Mouse (Mus musculus) lung, adult 2 months (tissue): ENCODE results near the gene Tmem160. TPM values are rescaled to one million over a fixed set of nuclear protein-coding genes. Genes with fewer than 3 reads are reported as not detected.

Experiments used
- DNase-seq: peaks from one replicate; pipeline ENCODE4 v3.0.0; 2022
- H3K4me1 ChIP-seq: fragments of 200-500 bp; 2 replicates; pipeline ENCODE4 v1.6.1; 2011; ENCODE audit warnings: low read length; ENCODE audit not compliant: control insufficient read depth, insufficient read depth
- H3K4me3 ChIP-seq: fragments of 200-500 bp; replicated peaks from 2 replicates; pipeline ENCODE3; 2011; ENCODE audit warnings: low read depth, mild to moderate bottlenecking, control low read depth, low read length; ENCODE audit errors: extremely low read depth
- CTCF ChIP-seq: fragments of 200-500 bp; IDR thresholded peaks from 2 replicates; pipeline ENCODE4 v1.5.1; 2011; ENCODE audit warnings: mild to moderate bottlenecking, low read length, control low read depth; ENCODE audit not compliant: insufficient read depth
- POLR2A ChIP-seq: fragments of 200-500 bp; IDR thresholded peaks from 2 replicates; pipeline ENCODE4 v1.6.1; 2011; ENCODE audit warnings: low read depth, mild to moderate bottlenecking, control low read depth, low read length, borderline replicate concordance; ENCODE audit errors: extremely low read depth
- WGBS: fragments of 180-500 bp; shearing (Covaris S2); methylation state at CpG from one replicate; pipeline ENCODE4 v1.1.7; 2018; 5-methylcytosine and 5-hydroxymethylcytosine counted together
- polyA plus RNA-seq: library from polyadenylated mRNA; depleted of rRNA; stranded (reverse); fragments of >200 nt; gene quantifications from 2 replicates; pipeline ENCODE4 v1.2.3, GENCODE M21; 2012

Gene Tmem160
- polyA plus RNA-seq, 1 experiment: 129 TPM

DNA sequence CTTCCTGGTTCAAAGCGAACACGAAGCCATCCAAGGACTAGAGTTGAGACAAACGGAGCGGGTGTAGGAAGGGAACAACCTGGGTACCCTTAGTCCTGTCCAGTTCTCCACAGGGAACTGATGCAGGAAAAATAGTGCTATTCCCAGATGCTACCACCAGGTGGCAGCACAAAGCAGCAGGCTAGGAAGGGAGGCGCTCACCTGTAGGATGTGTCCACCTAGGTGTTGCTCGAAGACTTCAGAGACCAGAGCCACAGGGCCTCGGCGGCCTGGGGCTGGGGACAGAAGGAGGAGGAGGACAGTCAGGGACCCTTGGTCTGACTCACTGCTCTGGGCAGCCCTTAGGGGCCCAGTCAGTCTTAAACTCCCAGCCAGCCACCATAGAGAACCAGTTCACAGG is 12.6 kb downstream of the Tmem160 start:
- H3K4me1 ChIP-seq: no peaks in the 10 kb centered on the region
- TF ChIP-seq CTCF: peak; percentile 93
- TF ChIP-seq POLR2A: no peak
- WGBS: 6% methylated on average over 8 of the region's 8 CpGs

DNA sequence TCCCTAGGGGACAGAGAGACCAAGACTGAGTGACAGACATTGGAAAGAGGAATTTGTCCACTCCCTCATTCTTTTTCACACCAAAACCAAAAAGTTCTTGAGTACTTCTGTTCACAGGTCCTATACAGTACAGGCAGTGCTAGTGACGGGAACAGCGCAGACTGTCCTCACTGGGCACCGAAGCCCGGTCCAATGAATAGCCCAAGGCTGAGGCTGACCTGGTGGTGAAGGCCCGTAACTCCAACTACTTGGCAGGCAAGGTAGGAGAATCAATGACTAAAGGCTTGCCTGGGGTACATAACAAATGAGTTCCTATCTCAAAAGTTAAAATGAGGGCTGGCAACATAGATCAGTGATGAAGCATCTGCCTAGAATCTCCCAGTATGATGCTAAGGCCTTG is 13.0 kb downstream of the Tmem160 start:
- Histone ChIP-seq H3K4me1 (no peaks in the 10 kb centered on the region), H3K4me3 (no peak overlapping the region)
- no peak for TF ChIP-seq POLR2A
- no peak for TF ChIP-seq CTCF
- 89% methylated on average over 5 of the region's 5 CpGs for WGBS
- no peak for DNase-seq

More for the DNA sequence above, 12.6 kb downstream of the Tmem160 start:
- no peak overlapping the region for H3K4me3 ChIP-seq
- DNase-seq: peak; percentile 76

DNA sequence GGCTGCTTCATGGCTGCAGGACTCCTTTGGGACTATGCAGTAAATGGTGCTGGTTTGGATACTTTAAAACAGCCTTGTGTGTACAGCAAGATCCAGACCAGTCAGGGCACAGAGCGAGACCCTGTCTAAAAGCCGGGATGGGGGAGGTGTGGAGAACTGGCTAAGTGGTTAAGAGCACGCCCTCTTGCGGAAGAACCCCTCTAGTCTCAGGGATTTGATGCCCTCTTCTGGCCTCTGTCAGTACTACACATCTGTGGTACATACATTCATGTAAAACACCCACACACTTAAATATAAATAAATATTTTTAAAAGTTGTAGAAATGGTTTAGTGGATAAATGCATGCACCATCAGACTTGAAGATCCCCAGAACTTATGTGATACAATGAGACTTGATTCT is 14.0 kb downstream of the Tmem160 start:
- Histone ChIP-seq H3K4me3 (no peak overlapping the region), H3K4me1 (no peaks in the 10 kb centered on the region)
- no peak for DNase-seq
- TF ChIP-seq POLR2A (no peak), CTCF (no peak)
- WGBS: 61% methylated on average over 4 of the region's 4 CpGs

DNA sequence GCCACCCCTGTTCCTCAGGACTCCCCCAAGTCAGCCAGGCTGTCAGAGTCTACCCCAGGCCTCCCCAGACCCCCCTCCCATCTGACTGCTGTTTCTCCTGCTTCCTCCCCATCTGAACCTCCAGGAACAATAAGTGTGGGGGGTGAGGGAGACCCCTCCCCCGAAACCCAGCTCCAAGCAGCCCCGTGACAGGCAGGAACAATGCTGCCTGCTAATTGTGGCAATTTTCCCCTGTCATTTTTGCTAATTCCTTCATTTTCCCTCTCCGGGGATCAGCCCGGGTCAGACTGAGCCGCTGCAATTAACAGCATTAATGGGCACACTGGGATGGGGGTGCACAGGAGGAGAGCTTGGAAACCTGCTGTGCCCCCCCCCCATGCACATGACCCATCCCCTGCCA is 15.5 kb downstream of the Tmem160 start:
- Histone ChIP-seq H3K4me3 (no peak overlapping the region), H3K4me1 (no peaks in the 10 kb centered on the region)
- WGBS: 36% methylated on average over 5 of the region's 5 CpGs
- TF ChIP-seq POLR2A (no peak), CTCF (no peak)
- no peak for DNase-seq

DNA sequence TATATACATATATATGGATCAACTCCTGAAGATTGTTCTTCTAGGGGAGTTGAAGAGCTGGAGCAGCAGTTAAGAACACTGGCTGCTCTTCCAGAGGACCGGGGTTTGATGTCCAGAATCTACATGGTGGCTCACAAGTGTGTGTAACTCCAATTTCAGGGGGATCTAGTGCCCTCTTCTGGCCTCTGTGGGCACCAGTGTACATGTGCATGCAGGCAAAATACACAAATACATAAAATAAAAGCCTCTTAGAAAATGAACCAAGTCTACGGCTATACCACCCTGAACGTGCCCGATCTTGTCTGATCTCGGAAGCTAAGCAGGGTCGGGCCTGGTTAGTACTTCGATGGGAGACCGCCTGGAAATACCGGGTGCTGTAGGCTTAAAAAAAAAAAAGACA is 19.0 kb downstream of the Tmem160 start:
- Histone ChIP-seq H3K4me1 (no peaks in the 10 kb centered on the region), H3K4me3 (no peak overlapping the region)
- TF ChIP-seq CTCF: peak; percentile 37; the same call in 1 of the 2 replicates
- TF ChIP-seq POLR2A: no peak
- WGBS: 43% methylated on average over 9 of the region's 9 CpGs
- no peak for DNase-seq

DNA sequence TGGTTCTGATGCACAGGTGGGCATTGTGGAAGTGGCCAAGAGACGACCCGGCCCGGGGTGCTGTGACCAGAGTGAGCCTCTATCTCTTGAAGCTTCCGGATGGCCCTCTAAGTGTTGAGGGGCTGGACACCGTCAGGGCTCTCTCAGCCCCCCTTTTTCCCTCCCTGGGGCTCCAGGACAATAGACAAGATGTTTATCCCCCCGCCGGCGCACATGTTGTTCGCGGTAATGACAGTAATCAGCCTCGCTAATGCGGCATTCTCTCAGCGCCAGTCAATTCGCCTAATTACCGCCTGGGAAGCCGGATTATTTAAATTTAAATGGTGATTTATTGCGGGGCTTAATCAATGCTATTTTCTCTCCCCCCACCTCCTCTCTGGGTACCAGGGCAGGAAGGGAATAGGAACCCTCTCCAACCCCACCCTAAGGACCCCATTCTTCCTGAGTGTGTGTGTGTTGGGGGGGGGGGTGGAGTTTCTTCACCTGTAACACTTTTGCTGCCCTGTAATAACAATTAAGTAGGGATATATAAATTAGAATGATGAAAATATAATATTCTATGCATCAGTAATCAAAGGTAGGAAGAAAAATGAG is 19.6 kb downstream of the Tmem160 start:
- Histone ChIP-seq H3K4me3 (no peak overlapping the region), H3K4me1 (no peaks in the 10 kb centered on the region)
- DNase-seq: no peak
- 20% methylated on average over 17 of the region's 17 CpGs for WGBS
- TF ChIP-seq CTCF: no peak
- no peak for TF ChIP-seq POLR2A

DNA sequence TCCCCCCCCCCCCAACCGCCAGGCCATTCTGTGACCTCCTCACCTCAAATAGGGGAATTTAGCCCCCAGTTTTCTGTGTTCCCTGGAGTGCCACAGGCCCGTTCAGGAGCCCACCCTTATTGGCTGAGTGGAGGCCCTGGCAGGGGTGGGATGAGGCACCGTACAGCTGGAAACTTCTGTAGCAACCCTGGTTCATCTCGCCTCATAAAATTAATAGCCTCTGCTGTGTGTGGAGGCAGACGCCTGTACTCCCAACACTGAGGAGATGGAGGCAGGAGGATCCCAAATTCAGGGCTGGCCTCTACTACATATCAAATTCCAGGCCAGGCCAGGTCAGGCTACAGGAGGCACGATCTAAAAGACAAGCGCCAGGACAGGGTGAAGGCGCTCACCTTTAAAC is 21.3 kb downstream of the Tmem160 start:
- Histone ChIP-seq H3K4me1 (no peaks in the 10 kb centered on the region), H3K4me3 (no peak overlapping the region)
- TF ChIP-seq POLR2A (no peak), CTCF (no peak)
- no peak for DNase-seq
- 66% methylated on average over 8 of the region's 8 CpGs for WGBS

DNA sequence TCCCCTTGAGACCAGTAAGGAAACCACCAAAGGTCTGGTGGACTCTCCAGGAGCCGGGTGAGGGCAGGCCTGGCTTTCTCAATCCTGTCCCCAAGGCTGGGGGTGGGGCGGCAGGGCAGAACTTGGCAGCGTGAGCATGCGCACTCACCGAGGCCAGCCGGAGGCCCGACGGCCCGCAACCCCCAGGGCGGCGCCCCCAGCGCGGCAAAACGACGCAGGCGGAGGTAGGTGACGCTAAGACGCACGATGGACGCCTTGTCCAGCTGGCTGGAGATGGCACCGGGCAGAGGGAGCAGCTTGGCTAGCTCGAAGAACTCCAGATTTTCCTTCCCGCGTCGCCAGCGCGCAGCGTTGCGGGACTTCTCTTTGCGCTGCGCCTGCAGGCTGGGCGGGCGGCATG is 21.9 kb downstream of the Tmem160 start:
- Histone ChIP-seq H3K4me3 (no peak overlapping the region), H3K4me1 (no peaks in the 10 kb centered on the region)
- no peak for DNase-seq
- WGBS: 5% methylated on average over 33 of the region's 33 CpGs
- TF ChIP-seq POLR2A (no peak), CTCF (no peak)

DNA sequence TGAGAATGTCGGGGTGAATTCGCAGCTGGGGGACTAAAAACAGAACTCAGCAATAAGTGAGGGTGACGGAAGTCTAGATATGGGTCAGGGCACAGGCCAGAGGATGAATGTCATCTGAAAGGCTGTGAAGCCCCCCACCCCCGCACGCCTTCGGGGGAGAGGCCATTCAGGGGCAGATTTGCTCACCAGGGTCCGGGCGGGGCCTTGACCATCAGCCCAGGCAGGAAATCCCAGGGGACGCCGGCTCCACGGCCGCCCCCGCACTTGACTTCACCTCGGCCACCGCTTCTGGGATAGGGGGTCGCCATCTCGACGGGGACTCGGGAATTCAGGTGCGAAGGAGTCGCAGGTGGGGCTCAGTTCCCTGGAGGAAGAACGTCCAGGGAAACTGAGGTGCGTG is 22.7 kb downstream of the Tmem160 start:
- Histone ChIP-seq H3K4me1 (no peaks in the 10 kb centered on the region), H3K4me3 (no peak overlapping the region)
- WGBS: 3% methylated on average over 23 of the region's 23 CpGs
- no peak for DNase-seq
- TF ChIP-seq POLR2A (no peak), CTCF (no peak)

DNA sequence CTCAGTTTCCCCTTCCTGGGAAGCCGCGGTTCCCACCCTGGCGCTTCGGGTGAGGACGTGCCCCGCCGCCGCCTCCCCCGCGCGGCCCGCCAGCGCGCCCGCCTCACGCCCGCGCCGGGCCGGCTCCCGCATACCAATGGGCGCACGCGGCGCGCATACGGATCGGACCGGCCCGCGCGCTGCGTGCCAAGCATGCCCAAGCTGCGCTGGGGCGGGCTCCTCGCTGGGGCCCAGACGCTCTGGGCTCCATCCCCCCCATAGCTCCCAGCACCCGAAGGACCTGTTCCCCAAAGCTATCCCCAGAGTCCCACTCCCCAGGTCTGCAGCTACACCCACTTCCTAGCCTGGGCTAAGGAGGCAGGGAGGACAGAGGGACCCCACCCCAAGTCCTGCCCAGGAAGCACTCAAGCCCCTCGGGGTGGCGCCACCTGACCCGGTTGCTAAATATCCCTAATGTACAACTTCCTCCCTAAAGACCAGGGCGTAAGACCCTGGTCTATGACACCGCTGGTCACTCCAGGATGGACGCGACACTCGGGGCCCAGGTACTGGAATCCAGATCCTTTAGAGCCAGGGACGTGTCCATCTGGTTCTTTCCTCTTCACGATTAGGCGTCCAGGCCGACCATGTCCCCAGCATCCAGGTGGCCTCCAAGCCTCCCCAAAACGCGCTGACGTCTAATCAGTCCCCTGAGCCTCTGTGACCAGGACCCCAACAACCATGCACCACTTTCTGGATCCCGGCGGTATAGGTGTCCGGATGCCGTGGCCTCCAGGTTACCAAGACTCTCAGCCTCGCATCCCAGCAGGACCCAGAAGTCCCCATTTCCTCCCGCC is 23.4 kb downstream of the Tmem160 start:
- 2% methylated on average over 58 of the region's 59 CpGs for WGBS
- TF ChIP-seq POLR2A (no peak), CTCF (no peak)
- no peak for DNase-seq
- Histone ChIP-seq H3K4me3 (no peak overlapping the region), H3K4me1 (no peaks in the 10 kb centered on the region)
